Mouse (Mus musculus): ENCODE results near the gene Apol7b. TPM values are rescaled to one million over a fixed set of nuclear protein-coding genes. Genes with fewer than 3 reads are reported as not detected.
"Not testable (repeated sequence)": the region's sequence is repeated elsewhere in the genome, so short reads cannot be mapped to it uniquely, and the experiment has no call there.

Gene Apol7b
- polyA plus RNA-seq (2015; fragmentation: Nextera tagmentation; extraction: Ambion mirVana), result not detected in 2 replicates

DNA sequence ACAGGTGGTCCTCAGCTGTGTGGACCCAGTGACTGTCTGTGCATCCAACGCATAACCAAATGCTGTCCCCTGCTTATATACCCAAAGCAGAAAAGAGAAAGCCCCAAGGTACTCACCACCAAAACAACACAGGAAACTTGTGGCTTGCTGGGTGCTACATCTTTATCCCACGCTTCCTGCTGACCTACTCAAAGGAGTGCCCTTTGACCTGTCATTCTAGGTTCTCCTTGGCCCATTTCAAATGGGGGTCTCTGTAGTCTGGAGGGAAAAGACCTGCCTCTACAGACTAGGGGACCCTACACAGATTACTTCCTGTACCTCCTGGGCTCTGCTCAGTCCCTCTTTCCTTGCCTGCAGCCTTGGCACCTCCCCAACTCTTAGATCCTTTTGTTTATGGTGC is at the start of gene Apol7b:
Apol7b (minus strand) TSS at position 101 of the 400 bp plus-strand sequence.
- H3K27me3 ChIP-seq (ENCODE audit: control insufficient read depth, insufficient read depth, low read depth, low read length); H3K4me1 ChIP-seq (ENCODE audit: control insufficient read depth, low read depth, low read length); ATAC-seq (ENCODE audit: low read depth); H3K27ac ChIP-seq (ENCODE audit: low read length); H3K9me3 ChIP-seq (replicated peaks; ENCODE audit: control insufficient read depth, low read length); H3K36me3 ChIP-seq (ENCODE audit: control insufficient read depth, insufficient read depth); H3K4me3 ChIP-seq (ENCODE audit: low read depth, low read length); H3K4me2 ChIP-seq (ENCODE audit: low read depth, low read length); H3K9ac ChIP-seq (ENCODE audit: low read depth, low read length): not testable (repeated sequence)
- WGBS (ENCODE audit: insufficient replicate concordance), result 62% methylated on average over 2 of the region's 2 CpGs

DNA sequence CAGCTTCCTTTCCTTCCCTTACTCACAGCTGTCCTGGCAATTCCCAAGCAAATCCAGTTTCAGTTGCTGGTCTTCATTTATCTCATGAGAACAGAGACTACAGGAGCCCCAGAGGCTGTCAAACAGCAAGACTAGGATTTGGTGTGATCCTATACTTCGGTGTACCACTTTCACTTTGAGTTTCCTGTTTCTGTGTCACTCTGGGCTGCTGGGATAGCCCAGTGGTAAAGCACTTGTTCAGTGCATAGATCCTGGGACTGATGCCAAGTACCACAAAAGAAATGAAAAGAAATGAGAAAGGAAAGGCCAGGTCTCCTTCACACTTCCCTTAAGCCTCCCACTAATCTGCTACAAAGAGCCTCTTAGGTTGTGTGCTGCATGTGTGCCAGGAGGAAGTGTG is 47.4 kb upstream of the Apol7b start:
- not testable (repeated sequence) for ATAC-seq (ENCODE audit: low read depth); H3K27me3 ChIP-seq (ENCODE audit: control insufficient read depth, insufficient read depth, low read depth, low read length); H3K9me3 ChIP-seq (replicated peaks; ENCODE audit: control insufficient read depth, low read length); H3K4me2 ChIP-seq (ENCODE audit: low read depth, low read length); H3K4me1 ChIP-seq (ENCODE audit: control insufficient read depth, low read depth, low read length); H3K9ac ChIP-seq (ENCODE audit: low read depth, low read length); H3K36me3 ChIP-seq (ENCODE audit: control insufficient read depth, insufficient read depth); H3K4me3 ChIP-seq (ENCODE audit: low read depth, low read length); H3K27ac ChIP-seq (ENCODE audit: low read length)
- 27% methylated on average over 1 of the region's 1 CpGs for WGBS (ENCODE audit: insufficient replicate concordance)

DNA sequence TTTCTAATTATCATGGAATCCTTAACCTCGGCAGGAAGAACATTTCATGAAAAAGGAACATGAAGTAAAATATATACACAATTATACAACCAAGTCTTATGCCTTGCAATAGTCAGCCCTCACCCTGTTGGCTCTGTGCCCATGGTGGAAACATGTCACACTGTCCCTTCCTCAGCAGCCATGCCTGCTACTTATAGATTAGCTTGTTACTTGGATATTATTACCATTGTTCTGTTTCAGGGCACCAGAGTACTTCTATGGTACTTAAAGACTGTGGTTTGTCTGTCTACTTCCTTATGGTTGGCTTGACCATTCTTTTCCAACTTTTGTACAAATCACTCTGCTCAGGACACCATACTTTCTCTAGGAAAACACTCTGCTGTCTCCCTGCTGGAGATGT is 45.9 kb upstream of the Apol7b start:
- not testable (repeated sequence) for H3K4me2 ChIP-seq (ENCODE audit: low read depth, low read length); H3K9me3 ChIP-seq (replicated peaks; ENCODE audit: control insufficient read depth, low read length); H3K27me3 ChIP-seq (ENCODE audit: control insufficient read depth, insufficient read depth, low read depth, low read length); H3K4me3 ChIP-seq (ENCODE audit: low read depth, low read length); H3K4me1 ChIP-seq (ENCODE audit: control insufficient read depth, low read depth, low read length); H3K36me3 ChIP-seq (ENCODE audit: control insufficient read depth, insufficient read depth); ATAC-seq (ENCODE audit: low read depth); H3K9ac ChIP-seq (ENCODE audit: low read depth, low read length); H3K27ac ChIP-seq (ENCODE audit: low read length)
- WGBS (ENCODE audit: insufficient replicate concordance), result no CpG with 5 or more reads among the region's 1 CpGs

GRCm38 (mm10) chr15:77482140-77482794 is 35.0 kb upstream of the Apol7b start:
- no peaks in the 10 kb centered on the region for H3K27me3 ChIP-seq (ENCODE audit: control insufficient read depth, insufficient read depth, low read depth, low read length)
- H3K36me3 ChIP-seq (ENCODE audit: control insufficient read depth, insufficient read depth), result no peaks in the 10 kb centered on the region
- H3K4me2 ChIP-seq (ENCODE audit: low read depth, low read length), result no peak overlapping the region
- H3K4me3 ChIP-seq (ENCODE audit: low read depth, low read length), result no peak overlapping the region
- H3K9me3 ChIP-seq (replicated peaks; ENCODE audit: control insufficient read depth, low read length), result no peaks in the 10 kb centered on the region
- no peak overlapping the region for H3K27ac ChIP-seq (ENCODE audit: low read length)
- H3K9ac ChIP-seq (ENCODE audit: low read depth, low read length), result no peak overlapping the region
- ATAC-seq (ENCODE audit: low read depth), result no peak
- no peaks in the 10 kb centered on the region for H3K4me1 ChIP-seq (ENCODE audit: control insufficient read depth, low read depth, low read length)
- WGBS (ENCODE audit: insufficient replicate concordance), result 50% methylated on average over 4 of the region's 4 CpGs

DNA sequence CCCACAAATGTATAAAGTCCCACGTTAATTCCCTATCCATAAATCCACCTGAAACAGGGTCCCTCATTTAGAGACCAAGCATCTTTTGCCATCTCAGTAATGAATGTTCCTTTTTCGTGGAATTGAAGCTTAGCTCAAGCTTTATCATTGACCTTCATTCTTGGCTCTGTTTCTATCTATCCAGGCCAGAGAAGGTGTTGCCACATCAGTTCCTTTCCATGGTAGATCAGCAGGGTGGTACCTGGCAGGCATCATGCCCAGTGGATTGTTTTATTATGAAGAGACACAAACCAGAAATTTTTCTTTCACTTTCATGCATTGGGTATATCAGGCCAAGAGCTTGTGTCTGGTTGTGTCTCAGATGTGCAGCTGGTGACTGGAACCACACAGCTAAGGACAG is 29.4 kb upstream of the Apol7b start, which contains the start of gene Apol10a:
Apol10a (plus strand) TSS at position 355 of the 400 bp plus-strand sequence.
- H3K27ac ChIP-seq (ENCODE audit: low read length); H3K9me3 ChIP-seq (replicated peaks; ENCODE audit: control insufficient read depth, low read length); ATAC-seq (ENCODE audit: low read depth); H3K4me1 ChIP-seq (ENCODE audit: control insufficient read depth, low read depth, low read length); H3K4me2 ChIP-seq (ENCODE audit: low read depth, low read length); H3K9ac ChIP-seq (ENCODE audit: low read depth, low read length); H3K4me3 ChIP-seq (ENCODE audit: low read depth, low read length); H3K36me3 ChIP-seq (ENCODE audit: control insufficient read depth, insufficient read depth); H3K27me3 ChIP-seq (ENCODE audit: control insufficient read depth, insufficient read depth, low read depth, low read length): not testable (repeated sequence)
- WGBS (ENCODE audit: insufficient replicate concordance), result 41% methylated on average over 2 of the region's 2 CpGs

DNA sequence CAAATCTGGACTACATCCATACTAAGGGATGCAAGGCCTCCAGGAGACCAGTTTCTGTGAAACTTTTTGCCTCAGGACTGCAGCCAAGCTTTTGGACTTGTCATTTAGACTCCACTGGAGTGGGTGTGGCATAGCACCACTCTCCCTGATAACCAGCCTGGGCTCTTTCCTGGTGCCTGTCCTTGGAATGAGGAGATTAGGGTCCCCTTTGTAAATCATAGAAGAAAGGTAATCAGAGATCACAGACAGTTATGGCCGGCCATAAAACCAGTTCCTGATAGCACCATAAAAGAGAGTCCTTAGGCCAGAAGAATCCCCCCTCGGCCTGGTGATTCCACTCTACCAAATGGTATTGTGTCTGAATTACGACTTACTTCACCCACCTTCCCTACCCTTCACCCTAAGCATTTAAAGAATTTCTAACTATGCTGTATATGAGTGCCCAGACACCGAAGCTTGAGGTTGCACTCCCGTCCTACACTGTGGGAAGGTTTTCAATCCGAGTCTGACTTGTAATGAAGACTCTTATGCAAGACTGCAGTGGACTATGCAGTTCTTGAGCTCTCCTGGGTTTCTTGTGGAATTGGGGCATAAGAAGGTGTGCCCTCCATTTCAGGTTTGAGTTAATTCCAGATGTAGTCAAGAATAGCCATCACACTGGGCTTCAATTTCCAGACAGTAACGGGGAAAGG is 27.6 kb upstream of the Apol7b start:
- not testable (repeated sequence) for H3K27ac ChIP-seq (ENCODE audit: low read length); H3K4me3 ChIP-seq (ENCODE audit: low read depth, low read length); H3K4me2 ChIP-seq (ENCODE audit: low read depth, low read length); ATAC-seq (ENCODE audit: low read depth); H3K9me3 ChIP-seq (replicated peaks; ENCODE audit: control insufficient read depth, low read length); H3K27me3 ChIP-seq (ENCODE audit: control insufficient read depth, insufficient read depth, low read depth, low read length); H3K4me1 ChIP-seq (ENCODE audit: control insufficient read depth, low read depth, low read length); H3K9ac ChIP-seq (ENCODE audit: low read depth, low read length); H3K36me3 ChIP-seq (ENCODE audit: control insufficient read depth, insufficient read depth)
- WGBS (ENCODE audit: insufficient replicate concordance), result 47% methylated on average over 7 of the region's 7 CpGs

DNA sequence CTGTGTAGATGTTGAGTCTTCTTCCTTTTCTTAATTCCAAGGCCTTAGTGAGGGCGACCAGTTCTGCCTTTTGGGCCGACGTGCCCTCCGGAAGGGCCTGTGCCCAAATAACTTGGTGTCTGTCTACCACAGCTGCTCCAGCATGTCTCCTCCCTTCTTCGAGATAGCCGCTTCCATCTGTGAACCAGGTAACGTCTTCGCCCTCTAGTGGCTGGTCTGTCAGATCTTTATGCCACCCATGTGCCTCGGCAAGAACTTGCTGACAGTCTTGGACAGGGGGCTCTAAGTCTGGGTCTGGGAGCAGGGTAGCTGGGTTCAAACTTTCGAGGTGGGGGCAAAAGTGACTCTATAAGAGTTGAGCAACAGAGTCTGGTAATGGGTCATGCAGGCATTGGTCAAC is 2.6 kb upstream of the Apol7b start:
- ATAC-seq (ENCODE audit: low read depth); H3K27me3 ChIP-seq (ENCODE audit: control insufficient read depth, insufficient read depth, low read depth, low read length): not testable (repeated sequence)
- WGBS (ENCODE audit: insufficient replicate concordance), result 42% methylated on average over 10 of the region's 10 CpGs

GRCm38 (mm10) chr15:77445668-77446067 is 1.6 kb downstream of the Apol7b start:
- not testable (repeated sequence) for ATAC-seq (ENCODE audit: low read depth); H3K4me1 ChIP-seq (ENCODE audit: control insufficient read depth, low read depth, low read length); H3K36me3 ChIP-seq (ENCODE audit: control insufficient read depth, insufficient read depth); H3K9ac ChIP-seq (ENCODE audit: low read depth, low read length); H3K4me2 ChIP-seq (ENCODE audit: low read depth, low read length); H3K27ac ChIP-seq (ENCODE audit: low read length); H3K27me3 ChIP-seq (ENCODE audit: control insufficient read depth, insufficient read depth, low read depth, low read length); H3K4me3 ChIP-seq (ENCODE audit: low read depth, low read length); H3K9me3 ChIP-seq (replicated peaks; ENCODE audit: control insufficient read depth, low read length)
- 67% methylated on average over 1 of the region's 1 CpGs for WGBS (ENCODE audit: insufficient replicate concordance)

More for the DNA sequence above, 2.6 kb upstream of the Apol7b start:
- H3K4me2 ChIP-seq (ENCODE audit: low read depth, low read length); H3K9me3 ChIP-seq (replicated peaks; ENCODE audit: control insufficient read depth, low read length); H3K9ac ChIP-seq (ENCODE audit: low read depth, low read length); H3K36me3 ChIP-seq (ENCODE audit: control insufficient read depth, insufficient read depth); H3K4me1 ChIP-seq (ENCODE audit: control insufficient read depth, low read depth, low read length); H3K4me3 ChIP-seq (ENCODE audit: low read depth, low read length); H3K27ac ChIP-seq (ENCODE audit: low read length): not testable (repeated sequence)

DNA sequence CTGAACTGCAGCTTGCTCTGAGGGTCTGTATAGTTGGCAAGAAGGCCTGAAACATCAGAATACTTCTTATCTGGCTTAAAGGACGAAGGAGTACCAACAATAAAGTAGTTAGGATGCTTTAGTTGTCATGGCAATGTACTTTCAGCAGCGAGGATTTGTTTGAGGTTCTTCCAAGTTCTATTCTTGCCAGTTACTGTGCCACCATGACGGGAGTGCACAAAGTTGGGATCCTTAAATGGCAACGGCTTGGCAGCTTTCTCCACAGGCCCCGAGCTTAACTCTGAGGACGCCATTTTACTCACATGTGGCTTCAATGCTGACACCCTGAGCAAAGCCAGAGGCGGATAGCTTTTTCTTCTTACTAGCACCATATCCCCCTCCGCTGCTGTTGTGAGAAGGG is 2.5 kb downstream of the Apol7b start:
- not testable (repeated sequence) for H3K27me3 ChIP-seq (ENCODE audit: control insufficient read depth, insufficient read depth, low read depth, low read length); H3K4me2 ChIP-seq (ENCODE audit: low read depth, low read length); ATAC-seq (ENCODE audit: low read depth); H3K9ac ChIP-seq (ENCODE audit: low read depth, low read length); H3K4me1 ChIP-seq (ENCODE audit: control insufficient read depth, low read depth, low read length); H3K4me3 ChIP-seq (ENCODE audit: low read depth, low read length); H3K27ac ChIP-seq (ENCODE audit: low read length); H3K9me3 ChIP-seq (replicated peaks; ENCODE audit: control insufficient read depth, low read length); H3K36me3 ChIP-seq (ENCODE audit: control insufficient read depth, insufficient read depth)
- 55% methylated on average over 8 of the region's 8 CpGs for WGBS (ENCODE audit: insufficient replicate concordance)
